8 mouse cellular contexts compared by ENCODE assay signal in the genomic region with DNA sequence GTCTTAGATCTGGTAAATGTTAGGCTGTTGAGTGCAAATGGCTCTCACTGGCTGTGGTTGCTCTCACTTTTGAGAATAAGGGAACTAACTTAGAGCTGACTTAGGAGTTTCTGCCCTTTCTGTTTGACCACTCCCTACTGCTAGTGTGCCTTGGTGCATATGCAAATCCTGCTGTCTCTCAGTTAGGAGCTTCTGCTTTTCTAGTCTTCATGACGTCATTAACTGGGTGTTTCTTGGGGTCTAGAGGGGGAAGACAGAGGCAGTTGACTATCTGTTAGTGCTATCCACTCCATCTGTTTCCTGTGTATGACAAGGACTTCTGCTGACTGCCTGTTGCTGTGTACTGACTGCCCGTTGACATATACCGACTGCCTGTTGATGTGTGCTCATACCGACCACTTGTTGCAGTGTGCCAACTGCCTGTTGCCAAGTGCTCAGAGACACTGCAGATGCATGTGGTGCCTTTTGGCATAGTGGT. TPM values are rescaled to one million over a fixed set of nuclear protein-coding genes. Genes with fewer than 3 reads are reported as not detected.
DNase-seq lines count a peak whose midpoint lies in the region; ATAC-seq and TF ChIP-seq lines count a peak whose summit lies in the region.

No protein-coding gene starts in this region.

- no peaks in the 10 kb centered on the region for H3K9me3 ChIP-seq in forebrain, embryonic 10.5 days
- H3K9me3 ChIP-seq in forebrain, embryonic 16.5 days (ENCODE audit: control insufficient read depth, low read length) = no peaks in the 10 kb centered on the region
- H3K9me3 ChIP-seq in lung, postnatal 0 days (ENCODE audit: low read length) = no peaks in the 10 kb centered on the region

- H3K4me3 ChIP-seq in forebrain, embryonic 10.5 days = no peak overlapping the region
- no peak overlapping the region for H3K4me3 ChIP-seq in forebrain, embryonic 16.5 days (replicated peaks; ENCODE audit: low read length)
- H3K4me3 ChIP-seq in lung, postnatal 0 days (ENCODE audit: low read depth, low read length) = no peak overlapping the region

- no peak overlapping the region for H3K9ac ChIP-seq in forebrain, embryonic 16.5 days (replicated peaks; ENCODE audit: low read depth, low read length)
- no peak overlapping the region for H3K9ac ChIP-seq in lung, postnatal 0 days (replicated peaks; ENCODE audit: low read depth)

- no peak for ATAC-seq in forebrain, embryonic 16.5 days
- ATAC-seq in erythroblast, adult 5-6 weeks (replicated peaks; ENCODE audit: low FRiP score, poor library complexity, severe bottlenecking) = peak; percentile 56
- ATAC-seq in lung, postnatal 0 days = peak; percentile 98

- H3K36me3 ChIP-seq in forebrain, embryonic 10.5 days (replicated peaks) = no peaks in the 10 kb centered on the region
- H3K36me3 ChIP-seq in forebrain, embryonic 16.5 days (ENCODE audit: control insufficient read depth, insufficient read depth) = no peaks in the 10 kb centered on the region
- no peaks in the 10 kb centered on the region for H3K36me3 ChIP-seq in lung, postnatal 0 days (ENCODE audit: insufficient read depth, low read length)

- TF ChIP-seq CTCF in lung, postnatal 0 days (IDR thresholded peaks at IDR 0.05) = no peak; the same call in 1 of the 2 replicates

- H3K4me2 ChIP-seq in forebrain, embryonic 16.5 days (ENCODE audit: low read length) = no peak overlapping the region
- H3K4me2 ChIP-seq in lung, postnatal 0 days (replicated peaks; ENCODE audit: low read depth, low read length) = no peak overlapping the region

- H3K27ac ChIP-seq in forebrain, embryonic 10.5 days = peak overlapping the region; percentile 53; the same call in 1 of the 2 replicates
- no peak overlapping the region for H3K27ac ChIP-seq in forebrain, embryonic 16.5 days (ENCODE audit: low read length)
- 0 out of 2 replicates have a peak overlapping the region, but pooled peaks have one; percentile 64 for H3K27ac ChIP-seq in lung, postnatal 0 days (ENCODE audit: low read length)

- no peaks in the 10 kb centered on the region for H3K27me3 ChIP-seq in forebrain, embryonic 10.5 days (ENCODE audit: poor library complexity, severe bottlenecking)
- no peaks in the 10 kb centered on the region for H3K27me3 ChIP-seq in forebrain, embryonic 16.5 days (replicated peaks; ENCODE audit: control insufficient read depth, insufficient read depth, low read length)
- no peaks in the 10 kb centered on the region for H3K27me3 ChIP-seq in lung, postnatal 0 days (replicated peaks; ENCODE audit: insufficient read depth, low read length)

- peak; percentile 85 for TF ChIP-seq EP300 in lung, postnatal 0 days (IDR thresholded peaks at IDR 0.05)

- no peak for DNase-seq in forebrain, embryonic 10.5 days (ENCODE audit: extremely low spot score, low spot score)
- DNase-seq in 416B (ENCODE audit: low read depth) = peak; percentile 100
- DNase-seq in lung, postnatal 0 days (ENCODE audit: low spot score) = peak; percentile 91
- peak; percentile 34 for DNase-seq in thymus, postnatal 25 days
- DNase-seq in embryo, embryonic 10 days (ENCODE audit: low spot score) = no peak
- no peak for DNase-seq in cerebellum, postnatal 14 days

- 53% methylated on average over 4 of the region's 4 CpGs for WGBS in forebrain, embryonic 10.5 days
- WGBS in forebrain, embryonic 16.5 days = 55% methylated on average over 4 of the region's 4 CpGs
- 9% methylated on average over 4 of the region's 4 CpGs for WGBS in lung, postnatal 0 days

- peaks cover 39% of the 10 kb centered on the region for H3K4me1 ChIP-seq in forebrain, embryonic 10.5 days
- no peaks in the 10 kb centered on the region; the same call in 1 of the 2 replicates for H3K4me1 ChIP-seq in forebrain, embryonic 16.5 days (replicated peaks; ENCODE audit: control insufficient read depth, insufficient read depth, low read length)
- peaks cover 11% of the 10 kb centered on the region; the same call in 1 of the 2 replicates for H3K4me1 ChIP-seq in lung, postnatal 0 days (ENCODE audit: insufficient read depth, low read depth, low read length)

RNA-seq across cellular contexts. Expression of a gene that starts 56.7 kb away (rescaled TPM):
- 39.0 and 40.6 TPM in 2 replicates for polyA plus RNA-seq in forebrain, embryonic 10.5 days (2016; fragmentation: Nextera tagmentation; extraction: Ambion mirVana)
- polyA plus RNA-seq in forebrain, embryonic 16.5 days (2015; fragmentation: Nextera tagmentation; extraction: Ambion mirVana) = 24.0 and 26.8 TPM in 2 replicates
- total RNA-seq in erythroblast, adult 5-6 weeks (2015; ENCODE audit: low replicate concordance) = 5.2 and 5.4 TPM in 2 replicates
- 4.3 and 6.5 TPM in 2 replicates for total RNA-seq in erythroblast, adult 5-6 weeks (2017; ENCODE audit: low replicate concordance)
- 10.2 and 11.7 TPM in 2 replicates for polyA plus RNA-seq in lung, postnatal 0 days (2015; fragmentation: Nextera tagmentation; extraction: Ambion mirVana)

Comparison
In these comparisons a context has a peak if more than half of its experiments do, and no peak if none do; other contexts are left out.
1. DNase-seq: peak in 416B (single experiment), lung, postnatal 0 days (single experiment) and thymus, postnatal 25 days (single experiment); none in forebrain, embryonic 10.5 days (single experiment), embryo, embryonic 10 days (single experiment) and cerebellum, postnatal 14 days (0 of 2).